Mouse (Mus musculus) yolk sac, embryonic 10.5 days (tissue): ENCODE data around the gene Mfsd4b1.
A peak's percentile ranks its signal among the peaks of the same experiment; 100 is the strongest.
"Not testable (repeated sequence)": the region's sequence is repeated elsewhere in the genome, so short reads cannot be mapped to it uniquely, and the experiment has no call there.

Experiments
- DNase-seq: peaks from one replicate; pipeline ENCODE4 v3.0.0-alpha.2; 2017; ENCODE audit warnings: low spot score

The Mfsd4b1 gene

GRCm38 (mm10) chr10:40034956-40035355 lies 9.9 kb upstream of the Mfsd4b1 start:
- DNase-seq, result no peak

DNA sequence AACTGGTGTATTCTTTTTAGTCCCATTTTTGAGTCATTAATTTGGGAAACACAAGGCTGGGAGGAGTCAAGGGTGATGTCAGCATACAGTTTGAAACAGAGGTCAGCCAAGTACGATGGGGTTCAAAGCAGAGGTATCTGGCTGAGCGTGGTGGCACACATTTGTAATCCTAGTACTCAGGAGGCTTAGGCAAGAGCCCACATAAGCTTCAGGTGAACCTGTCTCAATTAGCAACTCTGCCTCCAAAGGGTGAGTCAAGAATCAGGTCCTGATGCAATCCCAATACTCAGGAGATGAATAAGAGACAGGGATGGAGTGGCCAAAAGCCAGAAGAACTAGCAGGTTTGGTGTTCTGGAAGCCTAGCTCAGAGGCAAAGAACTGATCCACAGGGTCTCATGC lies 7.8 kb upstream of the Mfsd4b1 start:
- DNase-seq, result no peak

DNA sequence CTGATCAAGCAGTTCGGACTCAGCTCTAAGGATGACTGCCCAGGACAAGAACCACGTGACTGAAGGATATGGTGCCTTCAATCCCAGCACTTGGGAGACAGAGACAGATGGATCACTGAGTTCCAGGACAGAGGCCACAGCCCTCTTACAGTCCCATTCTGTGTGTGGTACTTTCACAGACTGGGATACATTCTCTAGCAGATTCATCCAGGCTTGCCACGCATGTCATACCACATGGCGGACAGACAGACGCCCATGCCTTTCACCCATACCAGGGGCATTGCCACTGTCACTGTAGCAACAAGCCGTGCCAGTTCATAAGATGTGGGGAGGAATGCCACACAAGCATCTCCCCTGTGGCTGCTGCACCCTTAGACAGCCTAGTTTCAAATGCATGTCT lies 5.6 kb upstream of the Mfsd4b1 start:
- no peak for DNase-seq

- no peak for DNase-seq
Measured at GRCm38 (mm10) chr10:40029610-40030009, 4.5 kb upstream of the Mfsd4b1 start.

DNA sequence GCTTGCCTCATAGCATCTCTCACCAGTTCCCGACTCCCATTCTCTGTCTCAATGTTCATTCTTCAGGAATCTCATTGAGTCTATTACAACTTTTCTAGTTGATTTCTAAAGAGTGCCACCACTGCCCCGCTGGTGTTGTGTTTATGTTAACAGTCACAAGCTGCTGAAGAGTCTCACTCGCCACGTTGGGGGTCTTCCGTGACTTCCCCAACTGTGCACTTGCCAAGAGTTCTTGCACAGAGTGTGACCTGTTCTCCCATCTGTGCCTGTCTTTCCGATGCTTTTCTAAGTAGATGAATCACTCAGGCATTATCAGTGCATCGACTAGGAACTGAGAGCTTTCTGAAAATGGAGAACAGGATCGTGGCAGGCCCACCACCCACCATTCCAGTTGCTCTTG lies 3.0 kb upstream of the Mfsd4b1 start:
- DNase-seq, result no peak

DNA sequence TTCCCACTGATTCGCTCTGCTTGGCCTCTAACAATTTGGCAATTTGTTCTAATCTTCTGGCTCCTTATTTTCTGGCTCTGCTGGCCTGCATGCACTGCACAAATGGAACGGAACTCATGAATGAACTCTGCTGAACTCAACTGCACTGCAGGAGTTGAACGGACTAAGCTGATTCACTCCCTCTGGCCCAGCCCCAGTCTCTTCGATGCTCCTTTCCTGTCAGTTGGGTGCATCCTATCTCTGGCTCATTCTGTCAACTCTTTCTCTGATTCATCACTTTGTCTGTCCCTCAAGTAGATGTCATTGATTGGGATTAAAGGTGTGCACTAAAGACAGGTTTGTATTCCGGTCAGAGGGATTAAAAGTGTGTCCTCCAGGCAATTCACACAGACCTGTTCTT lies 1.5 kb upstream of the Mfsd4b1 start:
- no peak for DNase-seq

GRCm38 (mm10) chr10:40025560-40025959 lies 492 bp upstream of the Mfsd4b1 start:
- DNase-seq, result no peak

DNA sequence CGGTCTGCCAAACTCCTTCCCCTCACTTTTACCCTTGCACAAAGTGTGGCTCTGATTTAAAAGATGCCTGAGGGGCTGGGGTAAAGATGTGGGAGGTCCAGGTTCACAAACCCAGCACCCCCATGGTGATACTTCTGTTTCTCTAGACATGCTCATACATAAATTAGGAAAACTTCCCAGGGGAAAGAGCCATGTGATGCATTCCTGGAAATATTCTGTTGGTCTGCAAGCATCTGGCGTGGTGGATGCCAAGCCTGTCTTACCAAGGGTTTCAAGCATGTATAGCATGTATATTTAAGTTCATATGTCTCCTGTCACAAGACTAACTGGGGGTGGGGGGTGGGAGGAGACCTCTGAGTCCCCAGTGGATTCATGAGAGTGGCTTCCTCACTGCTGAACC lies 4.7 kb downstream of the Mfsd4b1 start:
- DNase-seq, result no peak

DNA sequence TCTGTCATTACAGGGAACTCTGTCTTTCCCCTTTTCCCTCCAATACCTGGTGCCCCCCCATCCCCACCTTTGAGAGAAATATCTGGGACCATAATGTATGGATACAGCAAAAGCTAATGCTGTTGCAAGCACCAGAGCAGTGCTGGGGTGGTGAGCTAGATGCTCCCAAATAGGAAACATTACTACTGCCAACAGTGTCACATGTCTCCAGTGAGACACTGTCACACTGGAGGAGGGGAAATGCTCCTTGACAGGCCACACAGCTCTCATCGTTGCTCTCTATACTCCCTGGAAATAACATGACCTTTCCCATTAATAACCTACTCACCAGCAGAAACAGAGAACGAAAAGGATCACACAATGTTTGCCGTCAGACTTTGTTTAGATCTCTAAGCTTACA lies 5.6 kb downstream of the Mfsd4b1 start:
- DNase-seq, result no peak

GRCm38 (mm10) chr10:40018261-40018860 lies 6.7 kb downstream of the Mfsd4b1 start:
- no peak for DNase-seq

DNA sequence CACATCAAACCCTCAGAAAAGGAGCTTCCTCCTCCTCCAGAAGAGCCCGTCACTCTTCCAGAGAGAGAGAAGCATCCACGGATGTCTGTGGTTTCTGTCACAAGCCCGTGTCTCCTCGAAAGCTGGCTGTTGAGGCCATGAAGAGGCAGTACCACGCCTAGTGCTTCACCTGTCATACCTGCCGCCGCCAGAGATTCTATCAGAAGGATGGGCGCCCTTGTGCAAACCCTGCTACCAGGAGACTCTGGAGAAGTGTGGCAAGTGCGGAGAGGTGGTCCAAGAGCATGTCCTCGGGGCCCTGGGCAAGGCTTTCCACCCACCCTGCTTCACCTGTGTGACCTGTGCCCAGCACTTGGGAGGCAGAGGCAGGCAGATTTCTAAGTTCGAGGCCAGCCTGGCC lies 15.5 kb downstream of the Mfsd4b1 start:
- DNase-seq, result no peak

- DNase-seq, result not testable (repeated sequence)
Measured at GRCm38 (mm10) chr10:40008847-40009246, 16.2 kb downstream of the Mfsd4b1 start.

GRCm38 (mm10) chr10:40007953-40008352 lies 17.1 kb downstream of the Mfsd4b1 start:
- no peak for DNase-seq

DNA sequence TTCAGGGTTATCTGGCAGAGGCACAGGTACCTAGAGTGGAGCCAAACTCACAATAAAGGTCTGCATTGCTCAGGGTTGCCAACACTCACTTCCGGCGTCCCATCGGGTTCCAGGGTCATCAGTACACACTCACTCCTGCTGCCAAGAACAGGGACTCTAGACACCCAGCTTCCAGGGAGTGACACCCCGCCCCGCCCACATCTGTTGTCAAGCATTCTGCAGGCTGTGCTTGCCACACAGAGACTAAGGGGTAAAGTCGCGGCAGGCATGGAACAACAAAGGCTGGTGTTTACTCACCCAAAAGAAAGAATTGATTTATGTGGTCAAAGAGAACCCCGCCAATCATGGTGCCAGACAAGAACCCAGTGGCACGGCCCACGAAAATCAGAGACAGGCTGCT lies 18.1 kb downstream of the Mfsd4b1 start:
- DNase-seq, result no peak

GRCm38 (mm10) chr10:40000746-40001145 lies 24.3 kb downstream of the Mfsd4b1 start:
- no peak for DNase-seq

GRCm38 (mm10) chr10:39991155-39991554 lies 33.9 kb downstream of the Mfsd4b1 start:
- peak; percentile 86 for DNase-seq

- DNase-seq, result peak; percentile 85
Measured at GRCm38 (mm10) chr10:39986466-39986865, 38.6 kb downstream of the Mfsd4b1 start, which contains the start of gene Mfsd4b5. Gene Mfsd4b5 (minus strand): TSS chr10:39986646.

- DNase-seq, result no peak
Measured at GRCm38 (mm10) chr10:39982604-39983003, 42.5 kb downstream of the Mfsd4b1 start.

DNA sequence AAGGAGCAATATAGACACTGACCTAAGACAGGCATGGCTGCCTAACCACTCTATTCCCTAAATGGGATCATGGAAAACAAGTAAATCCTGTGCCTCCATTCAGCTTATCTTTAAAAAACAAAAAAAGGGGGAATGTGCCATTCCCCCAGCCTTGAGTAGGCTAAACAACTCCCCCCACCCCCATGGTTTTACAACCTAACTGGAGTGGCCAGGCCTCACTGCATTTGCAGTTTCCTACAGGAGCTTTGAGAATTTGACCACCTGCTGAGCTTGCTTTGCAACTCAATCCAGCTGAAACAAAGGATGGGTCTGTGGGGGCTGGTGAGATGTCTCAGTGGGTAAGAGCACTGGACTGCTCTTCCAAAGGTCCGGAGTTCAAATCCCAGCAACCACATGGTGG lies 46.8 kb downstream of the Mfsd4b1 start:
- no peak for DNase-seq

DNA sequence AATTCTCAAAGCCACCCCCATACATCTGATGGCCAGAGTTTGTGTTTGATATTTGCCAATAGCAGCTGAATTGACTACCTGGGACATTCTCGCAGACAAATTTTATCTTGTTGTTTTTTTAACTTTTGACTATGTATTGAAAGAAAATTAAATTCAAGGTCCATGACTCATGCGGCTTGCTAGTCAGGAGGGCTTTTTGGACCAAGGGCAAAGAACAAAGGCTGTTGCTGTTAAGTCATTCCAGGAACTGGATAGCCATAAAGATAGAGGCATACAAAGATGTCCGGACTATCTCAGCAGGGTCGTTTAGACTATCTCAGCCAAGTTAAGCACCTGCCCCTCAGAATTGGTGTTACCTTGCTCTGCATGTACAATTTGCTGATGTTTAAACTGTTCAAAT lies 47.7 kb downstream of the Mfsd4b1 start:
- DNase-seq, result no peak

DNA sequence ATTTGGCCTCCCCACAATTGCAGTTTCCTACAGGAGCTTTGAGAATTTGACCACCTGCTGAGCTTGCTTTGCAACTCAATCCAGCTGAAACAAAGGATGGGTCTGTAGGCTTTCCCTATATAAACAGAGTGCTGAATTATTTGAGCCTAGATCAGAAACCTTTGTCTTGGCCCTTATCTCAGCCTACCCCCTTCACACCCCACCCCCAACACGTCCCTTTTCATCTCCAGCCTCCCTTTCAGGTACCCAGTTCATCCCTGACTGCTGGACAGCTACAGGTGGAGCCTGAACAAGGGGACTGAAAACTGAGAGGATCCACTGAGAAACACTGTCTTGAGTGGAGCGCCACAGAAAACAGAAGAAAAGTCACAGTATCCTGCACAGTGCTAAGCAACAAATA lies 49.3 kb downstream of the Mfsd4b1 start:
- no peak for DNase-seq

GRCm38 (mm10) chr10:39974982-39975381 lies 50.1 kb downstream of the Mfsd4b1 start:
- DNase-seq, result no peak

GRCm38 (mm10) chr10:39967512-39967911 lies 57.6 kb downstream of the Mfsd4b1 start:
- no peak for DNase-seq

DNA sequence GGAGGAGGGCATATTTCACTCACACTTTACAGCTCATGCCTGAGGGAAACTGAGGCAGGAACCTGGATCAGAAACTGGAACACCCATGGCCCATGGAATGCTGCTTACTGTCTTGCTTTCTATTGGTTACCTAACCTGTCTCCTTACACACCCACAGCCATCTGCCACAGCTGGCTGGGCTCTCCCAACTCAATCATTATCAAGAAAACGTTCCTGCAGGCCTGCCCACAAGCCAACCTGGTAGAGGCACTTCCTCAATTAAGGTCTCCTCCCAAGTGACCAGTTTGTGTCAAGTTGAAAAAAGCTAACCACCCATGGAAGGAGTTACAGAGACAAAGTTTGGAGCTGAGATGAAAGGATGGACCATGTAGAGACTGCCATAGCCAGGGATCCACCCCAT lies 63.2 kb downstream of the Mfsd4b1 start:
- DNase-seq, result no peak

- no peak for DNase-seq
Measured at GRCm38 (mm10) chr10:39960441-39960822, 64.6 kb downstream of the Mfsd4b1 start.
